Mouse (Mus musculus): ENCODE data around the gene Sufu.
A peak's percentile ranks its signal among the peaks of the same experiment; 100 is the strongest.

GRCm38 (mm10) chr19:46435492-46435891 lies 38.8 kb downstream of the Sufu start:
- TF ChIP-seq CTCF (IDR thresholded peaks at IDR 0.05; ENCODE audit: low read depth) (peak; percentile 71), EP300 (optimal IDR thresholded peaks at IDR 0.05) (no peak)
